Mouse (Mus musculus) intestine, embryonic 15.5 days (tissue): ENCODE data around the gene B4galt5. TPM values are rescaled to one million over a fixed set of nuclear protein-coding genes. Genes with fewer than 3 reads are reported as not detected.
A peak's percentile ranks its signal among the peaks of the same experiment; 100 is the strongest.

Experiments used
- ATAC-seq: fragments of 200-750 bp; cut with Nextera tagmentation; 2 replicates; pipeline ENCODE4 v1.8.0; 2017; ENCODE audit warnings: moderate TSS enrichment, moderate library complexity
- H3K27ac ChIP-seq: fragments of 300-500 bp; sonication (generic); 2 replicates; pipeline ENCODE4 v1.5.1; 2015; ENCODE audit warnings: mild to moderate bottlenecking, inconsistent platforms
- H3K27me3 ChIP-seq: fragments of 300-500 bp; sonication (generic); replicated peaks from 2 replicates; pipeline ENCODE4 v1.6.1; 2015; ENCODE audit warnings: inconsistent platforms
- H3K36me3 ChIP-seq: fragments of 300-500 bp; sonication (generic); 2 replicates; pipeline ENCODE4 v1.6.1; 2015; ENCODE audit warnings: inconsistent platforms
- H3K4me1 ChIP-seq: fragments of 300-500 bp; sonication (generic); replicated peaks from 2 replicates; pipeline ENCODE4 v1.6.1; 2015; ENCODE audit warnings: inconsistent platforms
- H3K4me2 ChIP-seq: fragments of 300-500 bp; sonication (generic); replicated peaks from 2 replicates; pipeline ENCODE4 v1.6.1; 2015; ENCODE audit warnings: mild to moderate bottlenecking, inconsistent platforms
- H3K4me3 ChIP-seq: fragments of 300-500 bp; sonication (generic); replicated peaks from 2 replicates; pipeline ENCODE4 v1.5.1; 2015; ENCODE audit warnings: inconsistent platforms
- H3K9ac ChIP-seq: fragments of 300-500 bp; sonication (generic); 2 replicates; pipeline ENCODE4 v1.6.1; 2015; ENCODE audit warnings: inconsistent platforms
- H3K9me3 ChIP-seq: fragments of 300-500 bp; sonication (generic); 2 replicates; pipeline ENCODE4 v1.6.1; 2016; ENCODE audit warnings: inconsistent platforms
- WGBS: fragments of 180-500 bp; shearing (Covaris S2); methylation state at CpG from one replicate; pipeline ENCODE4 v1.1.7; 2015; 5-methylcytosine and 5-hydroxymethylcytosine counted together
- polyA plus RNA-seq: library from polyadenylated mRNA; unstranded; fragments of >200 nt; fragmentation: Nextera tagmentation; extraction: Ambion mirVana; gene quantifications from 2 replicates; pipeline ENCODE4 v1.2.1, GENCODE M21; 2015

B4galt5 gene
- polyA plus RNA-seq, 1 experiment from 2014 or later = 9.6 TPM

DNA sequence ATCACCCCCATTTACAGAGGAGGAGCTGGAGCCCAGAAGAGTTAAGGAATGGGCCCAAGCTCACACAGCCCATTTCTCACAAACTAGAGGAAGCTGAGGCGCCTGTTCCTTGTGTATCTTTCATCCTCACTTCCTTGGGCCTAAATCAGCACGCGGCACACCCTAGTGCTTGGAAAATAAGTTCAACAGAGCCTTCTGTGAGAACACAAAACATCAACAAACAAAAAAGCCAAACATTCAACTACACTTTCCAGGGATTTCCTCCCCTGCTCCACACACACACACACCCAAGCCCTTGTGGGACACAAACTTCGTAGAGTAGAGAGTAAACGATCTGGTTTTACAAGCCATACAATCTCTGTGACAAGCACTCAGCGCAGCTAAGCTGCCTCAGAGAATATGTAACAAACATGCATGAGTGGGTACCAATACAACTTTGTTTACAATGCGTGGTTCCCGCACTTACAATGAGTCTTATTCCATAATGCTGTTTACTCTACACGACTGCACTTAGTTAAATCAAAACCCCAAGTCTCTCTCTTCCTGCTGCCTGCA, 5.7 kb upstream of the B4galt5 start:
- H3K27ac ChIP-seq = no peak overlapping the region
- ATAC-seq = no peak
- 64% methylated on average over 9 of the region's 9 CpGs for WGBS

GRCm38 (mm10) chr2:167354046-167354445, 5.1 kb upstream of the B4galt5 start:
- H3K27ac ChIP-seq = no peak overlapping the region
- ATAC-seq = no peak
- no peaks in the 10 kb centered on the region for H3K9me3 ChIP-seq
- no peaks in the 10 kb centered on the region for H3K36me3 ChIP-seq
- H3K4me3 ChIP-seq = no peak overlapping the region
- peaks cover 4% of the 10 kb centered on the region; the same call in 1 of the 2 replicates for H3K4me1 ChIP-seq
- H3K27me3 ChIP-seq = no peaks in the 10 kb centered on the region
- H3K9ac ChIP-seq = no peak overlapping the region
- H3K4me2 ChIP-seq = no peak overlapping the region
- WGBS = 83% methylated on average over 8 of the region's 8 CpGs

More for the DNA sequence above, 5.7 kb upstream of the B4galt5 start:
- Histone ChIP-seq H3K27me3 (no peaks in the 10 kb centered on the region), H3K9me3 (no peaks in the 10 kb centered on the region), H3K4me2 (no peak overlapping the region), H3K9ac (no peak overlapping the region), H3K4me3 (no peak overlapping the region), H3K4me1 (peaks cover 2% of the 10 kb centered on the region; the same call in 1 of the 2 replicates), H3K36me3 (no peaks in the 10 kb centered on the region)

DNA sequence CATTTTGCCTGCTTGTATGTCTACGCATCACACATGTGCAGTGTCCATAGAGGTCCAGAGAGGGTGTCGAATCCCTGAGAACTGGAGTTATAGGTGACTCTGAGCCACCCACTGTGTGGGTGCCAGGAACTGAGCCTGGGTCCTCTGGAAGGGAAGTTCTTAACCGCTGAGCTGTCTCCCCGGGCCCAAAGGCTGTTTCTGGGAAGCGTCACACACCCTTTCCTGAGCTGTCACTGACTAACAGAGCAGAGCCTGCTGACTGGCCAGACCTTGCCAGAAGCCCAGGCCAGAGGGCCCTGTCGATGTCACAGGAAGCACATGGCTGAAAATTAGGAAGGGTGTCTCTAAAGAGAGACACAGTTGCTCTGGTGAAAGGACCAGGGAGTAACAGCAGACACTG, 3.5 kb upstream of the B4galt5 start:
- Histone ChIP-seq H3K4me1 (peaks cover 4% of the 10 kb centered on the region; the same call in 1 of the 2 replicates), H3K27me3 (no peaks in the 10 kb centered on the region), H3K4me2 (no peak overlapping the region), H3K9me3 (no peaks in the 10 kb centered on the region), H3K9ac (no peak overlapping the region), H3K27ac (no peak overlapping the region), H3K36me3 (no peaks in the 10 kb centered on the region), H3K4me3 (no peak overlapping the region)
- ATAC-seq = no peak
- 63% methylated on average over 6 of the region's 6 CpGs for WGBS

DNA sequence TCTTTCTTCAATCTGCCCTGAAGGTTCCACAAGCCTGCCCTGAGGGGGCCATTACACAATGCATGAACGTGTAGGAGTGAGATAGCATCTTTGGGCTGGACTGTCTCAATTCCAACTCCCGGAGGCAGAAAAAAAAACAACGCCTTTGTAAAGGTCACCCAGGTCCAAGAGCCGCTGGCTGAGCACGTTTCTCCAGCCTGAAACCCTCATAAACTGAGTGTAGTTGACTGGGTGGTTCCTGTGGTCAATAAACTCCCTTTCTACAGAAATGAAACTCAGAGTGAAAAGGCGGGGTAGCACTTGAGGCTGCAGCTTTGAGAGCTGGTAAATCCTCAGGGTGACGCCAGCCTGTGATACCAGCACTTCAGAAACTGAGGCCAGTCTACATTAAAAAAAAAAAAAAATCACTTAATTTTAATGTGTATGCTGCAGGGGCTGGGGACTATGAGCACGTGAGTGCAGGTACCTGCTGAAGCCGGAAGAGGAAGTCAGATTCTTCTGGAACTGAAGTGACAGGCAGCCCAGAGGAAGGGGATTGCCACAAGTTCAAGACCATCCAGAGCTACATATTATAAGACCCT, 2.5 kb upstream of the B4galt5 start:
- H3K4me3 ChIP-seq = no peak overlapping the region
- no peaks in the 10 kb centered on the region for H3K36me3 ChIP-seq
- no peak overlapping the region for H3K9ac ChIP-seq
- no peaks in the 10 kb centered on the region for H3K27me3 ChIP-seq
- H3K9me3 ChIP-seq = no peaks in the 10 kb centered on the region
- 28% methylated on average over 9 of the region's 9 CpGs for WGBS
- peaks cover 4% of the 10 kb centered on the region; the same call in 1 of the 2 replicates for H3K4me1 ChIP-seq
- ATAC-seq = no peak
- H3K4me2 ChIP-seq = no peak overlapping the region
- H3K27ac ChIP-seq = peak overlapping the region; percentile 15; the same call in 1 of the 2 replicates

DNA sequence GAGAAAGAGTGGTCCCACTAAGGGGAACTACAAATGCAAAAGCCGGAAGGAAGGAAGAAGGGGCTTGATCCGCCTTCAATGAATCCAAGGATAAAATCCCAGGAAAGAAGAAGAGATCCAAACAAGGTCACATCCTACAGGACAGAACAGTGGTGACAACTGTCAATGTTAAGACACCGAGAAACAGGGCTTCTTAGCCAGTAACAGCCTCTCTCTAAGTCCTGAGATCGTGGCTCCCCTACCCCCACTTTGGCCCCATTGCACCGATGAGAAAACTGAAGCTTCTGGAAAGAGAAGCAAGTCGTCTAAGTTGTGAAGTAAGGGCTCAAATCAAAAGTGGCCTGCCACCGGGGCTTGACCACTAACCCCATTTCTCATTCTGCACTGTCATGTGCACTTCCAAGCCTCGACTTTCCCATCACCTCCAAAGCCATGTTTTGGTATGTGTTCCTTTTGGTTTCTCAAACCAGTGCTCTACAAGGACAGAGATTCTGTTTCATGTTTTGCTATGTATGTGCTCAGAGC, 1.2 kb upstream of the B4galt5 start:
- H3K27me3 ChIP-seq = no peaks in the 10 kb centered on the region
- H3K4me3 ChIP-seq = no peak overlapping the region
- WGBS = 62% methylated on average over 8 of the region's 8 CpGs
- H3K4me2 ChIP-seq = peak overlapping the region; percentile 82; the same call in 1 of the 2 replicates
- no peak for ATAC-seq
- H3K9me3 ChIP-seq = no peaks in the 10 kb centered on the region
- H3K9ac ChIP-seq = no peak overlapping the region
- H3K27ac ChIP-seq = no peak overlapping the region
- H3K36me3 ChIP-seq = no peaks in the 10 kb centered on the region
- peaks cover 7% of the 10 kb centered on the region; the same call in 1 of the 2 replicates for H3K4me1 ChIP-seq

DNA sequence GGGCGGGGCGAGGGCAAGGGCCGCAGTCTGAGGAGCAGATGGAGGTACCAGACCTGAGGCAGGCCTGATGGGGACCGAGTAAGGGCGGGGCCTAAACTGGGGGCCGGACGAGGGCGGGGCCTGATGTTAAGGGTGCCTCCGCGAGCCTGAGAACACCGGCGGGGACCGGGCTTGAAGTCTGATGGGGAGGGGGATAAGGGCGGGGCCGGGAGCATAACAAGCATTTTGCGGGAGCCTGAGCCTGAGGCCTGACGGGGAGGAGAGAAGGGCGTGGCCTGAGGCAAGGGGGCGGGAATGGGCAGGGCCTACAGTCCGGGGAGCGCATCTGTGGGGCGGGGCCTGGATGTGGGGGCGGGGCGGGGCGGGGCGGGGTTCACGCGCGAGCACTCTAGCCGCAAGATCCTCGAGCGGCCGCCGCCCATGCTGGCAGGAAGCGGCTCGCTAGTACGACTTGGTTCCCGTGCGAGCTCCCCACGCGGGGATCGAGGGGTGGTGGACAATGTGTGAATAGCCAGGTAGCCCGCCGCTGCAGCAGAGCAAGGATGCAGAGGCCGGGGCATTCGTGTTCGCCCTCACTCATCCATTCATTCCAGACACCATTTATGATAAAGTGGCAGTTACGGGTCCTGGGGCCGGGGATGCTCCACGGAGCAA, 427 bp upstream of the B4galt5 start:
- Histone ChIP-seq H3K27ac (no peak overlapping the region), H3K9ac (peak overlapping the region; percentile 86)

GRCm38 (mm10) chr2:167347991-167348375, 1.0 kb downstream of the B4galt5 start:
- 9% methylated on average over 11 of the region's 11 CpGs for WGBS
- no peak overlapping the region for H3K27ac ChIP-seq

More for the DNA sequence above, 427 bp upstream of the B4galt5 start:
- Histone ChIP-seq H3K4me1 (peaks cover 7% of the 10 kb centered on the region; the same call in 1 of the 2 replicates), H3K27me3 (no peaks in the 10 kb centered on the region), H3K4me3 (peak overlapping the region; percentile 92), H3K9me3 (no peaks in the 10 kb centered on the region), H3K4me2 (peak overlapping the region; percentile 82), H3K36me3 (no peaks in the 10 kb centered on the region)
- ATAC-seq = peak; percentile 95
- under 1% methylated on average over 49 of the region's 50 CpGs for whole genome bisulfite sequencing

DNA sequence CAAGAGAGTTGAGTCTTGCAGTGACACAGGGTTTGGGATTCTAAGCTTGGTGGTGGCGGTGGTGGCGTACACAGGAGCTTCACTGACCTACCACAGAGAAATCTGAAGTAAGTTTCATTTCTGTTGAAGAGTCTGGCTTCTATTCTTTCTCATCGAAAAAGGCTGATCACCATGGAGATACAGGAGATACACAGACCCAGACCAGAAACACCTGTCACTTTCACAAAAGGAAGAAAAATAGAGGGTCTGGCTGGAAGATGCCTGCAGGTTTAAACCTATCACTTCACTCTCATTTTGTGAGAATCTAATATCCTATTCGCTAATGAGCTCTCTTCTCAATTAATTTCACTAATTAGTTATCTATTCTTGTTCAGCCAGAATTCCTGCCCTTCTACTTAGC, 1.6 kb downstream of the B4galt5 start:
- no peak overlapping the region for H3K9ac ChIP-seq

More at GRCm38 (mm10) chr2:167347991-167348375, 1.0 kb downstream of the B4galt5 start:
- Histone ChIP-seq H3K4me3 (peak overlapping the region; percentile 92), H3K4me1 (peaks cover 20% of the 10 kb centered on the region), H3K36me3 (no peaks in the 10 kb centered on the region), H3K9me3 (no peaks in the 10 kb centered on the region), H3K9ac (peak overlapping the region; percentile 86), H3K27me3 (no peaks in the 10 kb centered on the region), H3K4me2 (peak overlapping the region; percentile 82)
- no peak for ATAC-seq

GRCm38 (mm10) chr2:167345508-167346164, 3.3 kb downstream of the B4galt5 start:
- no peak overlapping the region for H3K9ac ChIP-seq
- H3K36me3 ChIP-seq = no peaks in the 10 kb centered on the region
- 33% methylated on average over 7 of the region's 7 CpGs for WGBS
- H3K4me1 ChIP-seq = peaks cover 28% of the 10 kb centered on the region
- H3K27me3 ChIP-seq = no peaks in the 10 kb centered on the region
- peak overlapping the region; percentile 24; the same call in 1 of the 2 replicates for H3K4me2 ChIP-seq
- peak; percentile 24; the same call in 1 of the 2 replicates for ATAC-seq
- peak overlapping the region; percentile 58 for H3K27ac ChIP-seq
- no peak overlapping the region for H3K4me3 ChIP-seq
- no peaks in the 10 kb centered on the region for H3K9me3 ChIP-seq

More for the DNA sequence above, 1.6 kb downstream of the B4galt5 start:
- no peak for ATAC-seq
- 72% methylated on average over 4 of the region's 4 CpGs for WGBS
- Histone ChIP-seq H3K4me2 (peak overlapping the region; percentile 82; the same call in 1 of the 2 replicates), H3K27me3 (no peaks in the 10 kb centered on the region), H3K9me3 (no peaks in the 10 kb centered on the region), H3K4me3 (peak overlapping the region; percentile 92; the same call in 1 of the 2 replicates), H3K27ac (no peak overlapping the region), H3K36me3 (no peaks in the 10 kb centered on the region), H3K4me1 (peaks cover 23% of the 10 kb centered on the region)

DNA sequence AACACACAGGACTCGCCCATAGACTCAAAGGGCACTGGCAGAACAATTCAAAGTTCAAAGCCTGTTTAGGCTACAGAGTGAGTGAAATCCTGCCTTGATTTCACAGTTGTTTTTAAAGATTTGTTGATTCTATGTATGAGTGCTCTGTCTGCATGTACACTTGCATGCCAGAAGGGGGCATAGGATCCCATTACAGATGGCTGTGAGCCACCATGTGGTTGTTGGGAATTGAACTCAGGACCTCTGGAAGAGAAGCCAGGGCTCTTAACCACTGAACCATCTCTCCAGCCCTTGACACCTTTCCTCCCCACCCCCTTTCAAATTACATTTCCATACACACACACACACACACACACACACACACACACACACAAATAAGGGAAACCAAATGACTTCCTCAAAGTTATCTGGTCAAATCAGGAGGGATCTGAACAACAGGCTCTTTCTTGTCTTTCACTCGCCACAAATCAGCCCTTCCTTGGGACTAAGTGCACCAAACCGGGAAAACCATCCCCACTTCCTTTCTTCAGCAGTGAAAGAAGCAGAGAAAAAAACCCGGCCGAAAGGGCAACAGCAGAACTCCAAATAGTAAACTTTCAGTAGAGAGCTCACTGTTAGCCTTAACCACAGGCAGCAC, 4.0 kb downstream of the B4galt5 start:
- Histone ChIP-seq H3K27me3 (no peaks in the 10 kb centered on the region), H3K4me1 (peaks cover 28% of the 10 kb centered on the region), H3K9ac (no peak overlapping the region), H3K36me3 (no peaks in the 10 kb centered on the region), H3K9me3 (no peaks in the 10 kb centered on the region), H3K4me2 (peak overlapping the region; percentile 24; the same call in 1 of the 2 replicates), H3K4me3 (no peak overlapping the region), H3K27ac (peak overlapping the region; percentile 58; the same call in 1 of the 2 replicates)
- ATAC-seq = no peak
- 20% methylated on average over 5 of the region's 5 CpGs for WGBS

DNA sequence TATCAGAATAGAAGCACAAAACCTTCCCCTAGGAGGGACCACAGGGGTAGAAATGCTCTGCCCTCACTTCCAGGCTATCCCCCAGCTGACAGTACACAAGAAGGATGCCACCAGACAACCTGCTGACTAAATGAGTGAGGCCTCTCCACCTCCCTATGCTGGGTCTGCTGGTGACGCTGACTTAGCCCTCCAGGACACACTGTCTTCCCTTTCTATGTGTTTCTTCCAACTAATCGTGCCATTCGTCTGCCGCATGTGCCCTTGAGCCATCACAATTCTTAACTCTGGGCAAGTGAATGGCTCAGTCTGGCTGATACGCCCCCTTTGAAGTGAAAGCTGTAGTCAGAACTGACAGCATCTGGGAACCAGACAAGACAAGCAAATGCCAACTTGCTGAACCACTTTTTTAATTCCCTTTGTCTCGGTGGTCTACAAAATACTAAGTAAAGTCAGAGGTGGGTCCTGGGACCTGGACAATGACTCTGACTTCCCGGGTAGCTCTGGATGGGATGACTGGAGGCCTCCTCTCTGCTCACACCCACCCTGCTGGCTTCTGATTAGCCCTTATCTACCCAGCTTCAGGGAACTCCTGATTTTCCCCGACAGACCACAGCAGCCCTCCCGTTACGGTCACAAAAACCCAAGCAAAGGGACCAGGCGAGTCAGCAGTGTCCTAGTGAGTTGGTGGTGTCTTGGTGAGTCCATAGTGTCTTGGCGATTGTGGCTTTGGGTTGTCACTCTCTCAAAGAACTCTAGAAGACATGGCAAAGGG, 5.4 kb downstream of the B4galt5 start:
- no peaks in the 10 kb centered on the region for H3K27me3 ChIP-seq
- no peak overlapping the region for H3K4me2 ChIP-seq
- H3K4me3 ChIP-seq = no peak overlapping the region
- H3K36me3 ChIP-seq = no peaks in the 10 kb centered on the region
- peaks cover 24% of the 10 kb centered on the region for H3K4me1 ChIP-seq
- ATAC-seq = no peak
- WGBS = 64% methylated on average over 12 of the region's 12 CpGs
- no peak overlapping the region for H3K9ac ChIP-seq
- H3K9me3 ChIP-seq = no peaks in the 10 kb centered on the region
- H3K27ac ChIP-seq = no peak overlapping the region
